Mouse (Mus musculus) heart, adult 2 months (tissue): ENCODE data around the gene Sf3b4. TPM values are rescaled to one million over a fixed set of nuclear protein-coding genes. Genes with fewer than 3 reads are reported as not detected.

Source experiments
- DNase-seq, 2 experiments: peaks; one replicate each; pipeline ENCODE4 v3.0.0; 2021
- H3K27ac ChIP-seq: fragments of 200-600 bp; 2 replicates; pipeline ENCODE4 v1.8.1; 2022
- H3K27me3 ChIP-seq: fragments of 200-500 bp; 2 replicates; pipeline ENCODE4 v1.6.1; 2012; ENCODE audit warnings: mild to moderate bottlenecking, low read length, inconsistent platforms, mixed read lengths; ENCODE audit not compliant: control insufficient read depth, insufficient read depth
- H3K36me3 ChIP-seq: fragments of 200-500 bp; 2 replicates; pipeline ENCODE4 v1.6.1; 2012; ENCODE audit warnings: low read length, inconsistent platforms; ENCODE audit not compliant: control insufficient read depth, insufficient read depth
- H3K4me1 ChIP-seq: fragments of 200-500 bp; 2 replicates; pipeline ENCODE4 v1.6.1; 2011; ENCODE audit warnings: low read length; ENCODE audit not compliant: control insufficient read depth, insufficient read depth
- H3K4me3 ChIP-seq: fragments of 200-600 bp; 2 replicates; pipeline ENCODE4 v1.8.1; 2022
- H3K79me2 ChIP-seq: fragments of 200-500 bp; replicated peaks from 2 replicates; pipeline ENCODE4 v1.6.1; 2012; ENCODE audit warnings: mild to moderate bottlenecking, inconsistent platforms, low read length, moderate library complexity, mixed read lengths; ENCODE audit not compliant: control insufficient read depth, insufficient read depth
- H3K9ac ChIP-seq: fragments of 200-500 bp; 2 replicates; pipeline ENCODE4 v1.6.1; 2012; ENCODE audit warnings: low read depth, mild to moderate bottlenecking, control low read depth, inconsistent platforms, low read length, mixed read lengths
- CTCF ChIP-seq: fragments of 200-600 bp; IDR thresholded peaks from 2 replicates; pipeline ENCODE4 v1.8.1; 2022; ENCODE audit warnings: antibody characterized with exemption, mild to moderate bottlenecking, moderate library complexity
- EP300 ChIP-seq: fragments of 200-500 bp; IDR thresholded peaks from 2 replicates; pipeline ENCODE4 v1.6.1; 2011; ENCODE audit warnings: low read depth, low read length, control low read depth; ENCODE audit not compliant: insufficient read depth
- POLR2A ChIP-seq: fragments of 200-500 bp; IDR thresholded peaks from 2 replicates; pipeline ENCODE4 v1.6.1; 2011; ENCODE audit warnings: mild to moderate bottlenecking, low read depth, low read length, control low read depth; ENCODE audit not compliant: insufficient read depth
- WGBS: fragments of 180-500 bp; shearing (Covaris S2); methylation state at CpG from one replicate; pipeline ENCODE4 v1.1.7; 2018; 5-methylcytosine and 5-hydroxymethylcytosine counted together
- intact Hi-C: fragments of 180-260 bp; cut with DNase I; formaldehyde crosslinking; loops from one replicate; pipeline ENCODE4 v1.15.1; 2025
- polyA plus RNA-seq: library from polyadenylated mRNA; depleted of rRNA; stranded (reverse); fragments of >200 nt; gene quantifications from 2 replicates; pipeline ENCODE4 v1.2.3, GENCODE M21; 2012
- total RNA-seq, 2 experiments: library from RNA; stranded (reverse); gene quantifications; 2 replicates each; pipeline ENCODE4 v1.2.3; 2021

Gene Sf3b4
- total and polyA plus RNA-seq, 3 experiments, result 15.7 to 23.0 (median 16.5) TPM

GRCm38 (mm10) chr3:96182382-96182776, 10.2 kb downstream of the Sf3b4 start:
- no peak overlapping the region for H3K4me3 ChIP-seq
- no peak overlapping the region for H3K9ac ChIP-seq
- WGBS, result 15% methylated on average over 4 of the region's 4 CpGs
- no peak for TF ChIP-seq EP300
- no peak for TF ChIP-seq POLR2A
- no peak for TF ChIP-seq CTCF
- H3K79me2 ChIP-seq, result no peaks in the 10 kb centered on the region
- H3K4me1 ChIP-seq, result peaks cover 2% of the 10 kb centered on the region
- H3K36me3 ChIP-seq, result no peaks in the 10 kb centered on the region
- peak overlapping the region; percentile 51 for H3K27ac ChIP-seq
- H3K27me3 ChIP-seq, result no peaks in the 10 kb centered on the region
- intact Hi-C loops, result no loop called here
- no peak for DNase-seq

GRCm38 (mm10) chr3:96192977-96193376, 20.8 kb downstream of the Sf3b4 start:
- Histone ChIP-seq H3K4me1 (no peaks in the 10 kb centered on the region), H3K27me3 (no peaks in the 10 kb centered on the region), H3K4me3 (no peak overlapping the region), H3K27ac (no peak overlapping the region), H3K36me3 (no peaks in the 10 kb centered on the region), H3K9ac (no peak overlapping the region), H3K79me2 (no peaks in the 10 kb centered on the region)
- intact Hi-C loops, result no loop called here
- WGBS, result 44% methylated on average over 12 of the region's 12 CpGs
- TF ChIP-seq EP300 (no peak), POLR2A (no peak), CTCF (no peak)
- DNase-seq, result no peak

- no peaks in the 10 kb centered on the region for H3K4me1 ChIP-seq
- H3K27ac ChIP-seq, result no peak overlapping the region
- TF ChIP-seq EP300, result no peak
- no peak overlapping the region for H3K9ac ChIP-seq
- intact Hi-C loops, result no loop called here
- no peaks in the 10 kb centered on the region for H3K27me3 ChIP-seq
- no peaks in the 10 kb centered on the region for H3K36me3 ChIP-seq
- no peak overlapping the region for H3K4me3 ChIP-seq
- no peak for DNase-seq
- H3K79me2 ChIP-seq, result no peaks in the 10 kb centered on the region
- WGBS, result 87% methylated on average over 10 of the region's 10 CpGs
Measured at GRCm38 (mm10) chr3:96194966-96195365, 22.8 kb downstream of the Sf3b4 start.

- no peak overlapping the region for H3K9ac ChIP-seq
- intact Hi-C loops, result no loop called here
- WGBS, result 92% methylated on average over 11 of the region's 11 CpGs
- H3K27ac ChIP-seq, result no peak overlapping the region
- DNase-seq, result no peak
- H3K4me3 ChIP-seq, result no peak overlapping the region
- H3K4me1 ChIP-seq, result no peaks in the 10 kb centered on the region
- H3K79me2 ChIP-seq, result no peaks in the 10 kb centered on the region
- TF ChIP-seq POLR2A, result 0 out of 2 replicates have a peak, but pooled peaks have one; percentile 29
- no peak for TF ChIP-seq EP300
- peak; percentile 41 for TF ChIP-seq CTCF
- H3K36me3 ChIP-seq, result no peaks in the 10 kb centered on the region
- no peaks in the 10 kb centered on the region for H3K27me3 ChIP-seq
Measured at GRCm38 (mm10) chr3:96195616-96196313, 23.6 kb downstream of the Sf3b4 start.

DNA sequence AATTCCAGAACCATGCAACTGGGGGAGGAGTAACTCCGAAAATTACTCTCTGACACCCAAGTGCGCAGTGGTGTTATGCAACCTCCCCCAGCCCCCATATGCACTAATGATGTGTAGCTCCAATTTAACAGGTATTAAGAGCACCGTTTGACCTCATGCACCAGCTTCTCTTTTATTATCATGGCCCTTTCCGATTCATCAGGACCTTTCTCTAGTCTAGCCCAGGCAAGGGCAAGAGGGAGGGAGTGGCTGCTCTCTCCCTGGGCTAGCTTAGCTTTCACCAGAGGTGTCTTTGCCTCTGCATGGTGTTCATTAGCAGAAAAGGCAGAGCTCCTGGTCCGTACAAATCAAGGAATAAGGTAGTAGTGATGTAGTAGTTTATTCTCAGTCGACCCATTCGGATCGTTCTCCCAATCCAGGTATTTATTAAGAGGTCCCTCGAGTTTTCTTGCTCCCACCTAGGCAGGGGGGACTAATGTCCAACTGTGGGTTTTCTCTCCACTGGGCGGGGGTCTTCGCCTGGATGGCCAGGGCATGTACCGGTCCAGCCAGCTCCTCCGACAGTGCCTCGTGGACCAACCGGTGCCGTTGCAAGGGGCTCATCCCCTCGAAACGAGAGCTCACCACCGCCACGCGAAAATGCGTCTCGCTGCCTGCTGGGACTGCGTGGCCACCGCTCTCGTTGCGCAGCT, 24.5 kb downstream of the Sf3b4 start:
- intact Hi-C loops, result no loop called here
- peak overlapping the region; percentile 70 for H3K4me3 ChIP-seq
- no peak for TF ChIP-seq EP300
- no peak for TF ChIP-seq CTCF
- no peak for TF ChIP-seq POLR2A
- DNase-seq, result no peak
- H3K4me1 ChIP-seq, result no peaks in the 10 kb centered on the region
- H3K27ac ChIP-seq, result peak overlapping the region; percentile 91
- WGBS, result 19% methylated on average over 27 of the region's 27 CpGs
- H3K27me3 ChIP-seq, result no peaks in the 10 kb centered on the region
- H3K79me2 ChIP-seq, result no peaks in the 10 kb centered on the region
- H3K36me3 ChIP-seq, result no peaks in the 10 kb centered on the region
- peak overlapping the region; percentile 80 for H3K9ac ChIP-seq

GRCm38 (mm10) chr3:96197129-96197749, 25.1 kb downstream of the Sf3b4 start:
- Histone ChIP-seq H3K4me3 (peak overlapping the region; percentile 70), H3K27ac (peak overlapping the region; percentile 91), H3K9ac (peak overlapping the region; percentile 80), H3K27me3 (no peaks in the 10 kb centered on the region), H3K36me3 (no peaks in the 10 kb centered on the region), H3K4me1 (no peaks in the 10 kb centered on the region), H3K79me2 (no peaks in the 10 kb centered on the region)
- DNase-seq, result peak; percentile 86 to 92
- WGBS, result under 1% methylated on average over 50 of the region's 50 CpGs
- TF ChIP-seq EP300 (no peak; the same call in 1 of the 2 replicates), CTCF (peak; percentile 36), POLR2A (peak; percentile 98)
- intact Hi-C loops, result no loop called here
